In the genomic region with DNA sequence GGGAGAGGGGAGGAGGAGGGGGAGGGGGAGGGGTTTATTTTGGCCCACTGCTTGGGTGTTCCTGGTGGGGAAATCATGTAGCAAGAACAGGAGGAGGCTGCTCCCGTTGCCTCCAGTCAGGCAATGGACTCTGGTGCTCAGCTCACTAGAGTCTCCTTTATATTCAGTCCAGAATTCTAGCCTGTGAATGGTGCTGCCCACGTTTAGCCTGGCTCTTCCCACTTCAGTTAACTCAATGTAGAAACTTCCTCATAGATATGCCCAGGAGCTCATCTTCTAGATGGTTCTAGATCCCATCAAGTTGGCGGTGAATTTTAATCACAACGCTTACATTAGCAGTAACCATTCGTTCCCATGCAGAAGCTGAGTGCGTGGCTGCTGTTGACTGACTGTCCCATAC, we compare ENCODE assay signal across 29 mouse cellular contexts.
DNase-seq lines count a peak whose midpoint lies in the region; ATAC-seq and TF ChIP-seq lines count a peak whose summit lies in the region.
"Had no signal": no experiment of that assay in that cellular context is flagged by ENCODE, and none has a peak within 500 bp of the region (broad histone marks: within the 10 kb centered on the region; RNA-seq: fewer than 3 reads in every experiment).

No protein-coding gene starts in this region.

- no peaks in the 10 kb centered on the region for H3K27me3 ChIP-seq in hindbrain, embryonic 13.5 days
- H3K27me3 ChIP-seq in hindbrain, postnatal 0 days (ENCODE audit: insufficient read depth, low read length) = no peaks in the 10 kb centered on the region
- no peaks in the 10 kb centered on the region for H3K27me3 ChIP-seq in midbrain, embryonic 13.5 days
- no peaks in the 10 kb centered on the region for H3K27me3 ChIP-seq in midbrain, embryonic 11.5 days (ENCODE audit: control insufficient read depth, insufficient read depth, low read length)
- H3K27me3 ChIP-seq: CH12.LX; embryonic facial prominence, embryonic 13.5 days; forebrain, embryonic 13.5 days; heart, embryonic 12.5 days; heart, embryonic 15.5 days; intestine, embryonic 15.5 days; Patski had no signal

- 0 out of 2 replicates have a peak, but pooled peaks have one; percentile 17 for TF ChIP-seq POLR2A in cortical plate, adult 2 months (IDR thresholded peaks at IDR 0.05; ENCODE audit: extremely low read depth, insufficient read depth, low read length)

- TF ChIP-seq CTCF in hindbrain, postnatal 0 days (IDR thresholded peaks at IDR 0.05; ENCODE audit: low read depth) = no peak
- TF ChIP-seq CTCF in cortical plate, adult 2 months (IDR thresholded peaks at IDR 0.05; ENCODE audit: extremely low read depth, insufficient read depth, low read length) = no peak

- no peak for DNase-seq in frontal cortex, postnatal 10 days (ENCODE audit: low spot score in 2 of 2)
- no peak for DNase-seq in hindbrain, postnatal 0 days (ENCODE audit: low spot score)
- no peak for DNase-seq in midbrain, embryonic 11.5 days (ENCODE audit: low spot score, missing footprints)
- DNase-seq in adrenal gland, adult 18-20 months (ENCODE audit: low spot score in 2 of 2) = no peak
- DNase-seq: adrenal gland, adult 2 months; adrenal gland, postnatal 14 days; B cell, adult 2 months; cerebellum, adult 11 months; embryo, embryonic 11 days; forebrain, postnatal 0 days; gastrocnemius, postnatal 10 days; gastrocnemius, postnatal 36 days; heart, postnatal 10 days; heart, postnatal 36 days had no signal

- no peak overlapping the region for H3K4me2 ChIP-seq in hindbrain, embryonic 13.5 days
- H3K4me2 ChIP-seq in hindbrain, postnatal 0 days (ENCODE audit: low read depth, low read length) = no peak overlapping the region
- no peak overlapping the region for H3K4me2 ChIP-seq in midbrain, embryonic 13.5 days (replicated peaks)
- no peak overlapping the region for H3K4me2 ChIP-seq in midbrain, embryonic 11.5 days
- H3K4me2 ChIP-seq: embryonic facial prominence, embryonic 13.5 days; forebrain, embryonic 13.5 days; heart, embryonic 12.5 days; heart, embryonic 15.5 days; intestine, embryonic 15.5 days had no signal

- H3K4me1 ChIP-seq in hindbrain, embryonic 13.5 days (replicated peaks) = peaks cover 25% of the 10 kb centered on the region
- H3K4me1 ChIP-seq in hindbrain, postnatal 0 days (ENCODE audit: insufficient read depth, low read length) = peaks cover 4% of the 10 kb centered on the region; the same call in 1 of the 2 replicates
- H3K4me1 ChIP-seq in midbrain, embryonic 13.5 days (replicated peaks) = peaks cover 5% of the 10 kb centered on the region; the same call in 1 of the 2 replicates
- H3K4me1 ChIP-seq in midbrain, embryonic 11.5 days (ENCODE audit: control insufficient read depth, insufficient read depth, low read length) = no peaks in the 10 kb centered on the region
- peaks cover 11% of the 10 kb centered on the region for H3K4me1 ChIP-seq in cortical plate, adult 2 months (ENCODE audit: control insufficient read depth, insufficient read depth, low read length)
- H3K4me1 ChIP-seq: intestine, embryonic 15.5 days had no signal

- H3K27ac ChIP-seq in hindbrain, embryonic 13.5 days = peak overlapping the region; percentile 73
- no peak overlapping the region for H3K27ac ChIP-seq in hindbrain, postnatal 0 days
- H3K27ac ChIP-seq in midbrain, embryonic 13.5 days = peak overlapping the region; percentile 25; the same call in 1 of the 2 replicates
- no peak overlapping the region for H3K27ac ChIP-seq in midbrain, embryonic 11.5 days (ENCODE audit: low read depth, low read length)
- no peak overlapping the region for H3K27ac ChIP-seq in cortical plate, adult 2 months (ENCODE audit: insufficient read depth, low read length)
- H3K27ac ChIP-seq: embryonic facial prominence, embryonic 10.5 days; embryonic facial prominence, embryonic 13.5 days; forebrain, embryonic 13.5 days; heart, embryonic 15.5 days; hindbrain, embryonic 10.5 days; intestine, embryonic 15.5 days had no signal

- no peak overlapping the region for H3K4me3 ChIP-seq in hindbrain, embryonic 13.5 days
- no peak overlapping the region for H3K4me3 ChIP-seq in hindbrain, postnatal 0 days (ENCODE audit: low read length)
- no peak overlapping the region for H3K4me3 ChIP-seq in midbrain, embryonic 13.5 days (replicated peaks)
- no peak overlapping the region for H3K4me3 ChIP-seq in midbrain, embryonic 11.5 days (ENCODE audit: low read depth, low read length)
- H3K4me3 ChIP-seq in cortical plate, adult 2 months (ENCODE audit: insufficient read depth, low read length) = no peak overlapping the region
- H3K4me3 ChIP-seq: embryonic facial prominence, embryonic 10.5 days; embryonic facial prominence, embryonic 13.5 days; erythroblast, embryonic 14.5 days; forebrain, embryonic 13.5 days; heart, embryonic 12.5 days; heart, embryonic 15.5 days; hindbrain, embryonic 10.5 days; intestine, embryonic 15.5 days had no signal

- WGBS in hindbrain, embryonic 13.5 days = 74% methylated on average over 6 of the region's 6 CpGs
- WGBS in hindbrain, postnatal 0 days = 74% methylated on average over 6 of the region's 6 CpGs
- WGBS in midbrain, embryonic 13.5 days = 77% methylated on average over 6 of the region's 6 CpGs
- 80% methylated on average over 6 of the region's 6 CpGs for WGBS in midbrain, embryonic 11.5 days

- peaks cover 11% of the 10 kb centered on the region for H3K36me3 ChIP-seq in hindbrain, embryonic 13.5 days
- H3K36me3 ChIP-seq in hindbrain, postnatal 0 days (ENCODE audit: insufficient read depth, low read length) = no peaks in the 10 kb centered on the region; the same call in 1 of the 2 replicates
- H3K36me3 ChIP-seq in midbrain, embryonic 13.5 days = peaks cover 5% of the 10 kb centered on the region; the same call in 1 of the 2 replicates
- H3K36me3 ChIP-seq in midbrain, embryonic 11.5 days (ENCODE audit: control insufficient read depth, insufficient read depth, low read length) = 0 out of 2 replicates have a peak, but pooled peaks cover 3% of the 10 kb centered on the region
- H3K36me3 ChIP-seq: G1E; intestine, embryonic 15.5 days had no signal

- H3K9me3 ChIP-seq in hindbrain, embryonic 13.5 days = no peaks in the 10 kb centered on the region
- no peaks in the 10 kb centered on the region for H3K9me3 ChIP-seq in hindbrain, postnatal 0 days (ENCODE audit: low read length)
- H3K9me3 ChIP-seq in midbrain, embryonic 13.5 days = no peaks in the 10 kb centered on the region
- H3K9me3 ChIP-seq in midbrain, embryonic 11.5 days (ENCODE audit: control insufficient read depth, low read length) = no peaks in the 10 kb centered on the region
- H3K9me3 ChIP-seq: embryonic facial prominence, embryonic 10.5 days; embryonic facial prominence, embryonic 13.5 days; forebrain, embryonic 13.5 days; heart, embryonic 12.5 days; heart, embryonic 15.5 days; hindbrain, embryonic 10.5 days; intestine, embryonic 15.5 days had no signal

- no peak overlapping the region for H3K9ac ChIP-seq in hindbrain, embryonic 13.5 days
- H3K9ac ChIP-seq in hindbrain, postnatal 0 days (replicated peaks; ENCODE audit: low read length) = no peak overlapping the region
- no peak overlapping the region for H3K9ac ChIP-seq in midbrain, embryonic 13.5 days (replicated peaks)
- no peak overlapping the region for H3K9ac ChIP-seq in midbrain, embryonic 11.5 days (ENCODE audit: low read length)
- H3K9ac ChIP-seq: embryonic facial prominence, embryonic 13.5 days; forebrain, embryonic 13.5 days; forebrain, postnatal 0 days; heart, embryonic 12.5 days; heart, embryonic 15.5 days; intestine, embryonic 15.5 days had no signal

- peak; percentile 79 for ATAC-seq in frontal cortex, adult (ENCODE audit: low TSS enrichment)
- no peak for ATAC-seq in hindbrain, embryonic 13.5 days (ENCODE audit: low FRiP score)
- ATAC-seq in hindbrain, postnatal 0 days = no peak
- no peak for ATAC-seq in midbrain, embryonic 13.5 days
- ATAC-seq in midbrain, embryonic 11.5 days (ENCODE audit: low FRiP score) = no peak
- ATAC-seq: forebrain, embryonic 13.5 days; forebrain, postnatal 0 days; intestine, embryonic 15.5 days; Patski had no signal

Comparison
In these comparisons a context has a peak if more than half of its experiments do, and no peak if none do; other contexts are left out.
1. H3K27ac ChIP-seq: peak in hindbrain, embryonic 13.5 days (single experiment) and midbrain, embryonic 13.5 days (single experiment); none in hindbrain, postnatal 0 days (single experiment), midbrain, embryonic 11.5 days (single experiment) and cortical plate, adult 2 months (single experiment).